Mouse (Mus musculus) ES-E14 (cell line): ENCODE data around the gene Gm3594. TPM values are rescaled to one million over a fixed set of nuclear protein-coding genes. Genes with fewer than 3 reads are reported as not detected.
"Not testable (repeated sequence)": the region's sequence is repeated elsewhere in the genome, so short reads cannot be mapped to it uniquely, and the experiment has no call there.

ENCODE experiments used
- DNase-seq: peaks from one replicate; pipeline ENCODE4 v3.0.0-alpha.2; 2013; ENCODE audit warnings: low read depth, low spot score
- H3K27ac ChIP-seq: 2 replicates; pipeline ENCODE4 v1.5.1; 2012; ENCODE audit warnings: low read depth, mild to moderate bottlenecking, low read length, moderate library complexity, mixed read lengths; ENCODE audit not compliant: poor library complexity, insufficient read depth, severe bottlenecking
- H3K36me3 ChIP-seq: 2 replicates; pipeline ENCODE4 v1.6.1; 2012; ENCODE audit warnings: mild to moderate bottlenecking, low read length, moderate library complexity, mixed read lengths; ENCODE audit not compliant: control insufficient read depth, poor library complexity, insufficient read depth, severe bottlenecking
- H3K4me1 ChIP-seq, 2 experiments: fragments of 150-350 bp in 1 of 2; sonication (generic) in 1 of 2; 2 replicates each; pipeline ENCODE4 v1.6.1; 2012; ENCODE audit warnings: low read length in 2 of 2, mild to moderate bottlenecking in 1 of 2, mixed read lengths in 1 of 2; ENCODE audit not compliant: control insufficient read depth in 2 of 2, insufficient read depth in 2 of 2, poor library complexity in 1 of 2
- H3K4me3 ChIP-seq, 2 experiments: fragments of 150-350 bp in 1 of 2; sonication (generic) in 1 of 2; 2 replicates each; pipeline ENCODE4 v1.5.1; 2012; ENCODE audit warnings: low read length in 2 of 2, low read depth in 1 of 2, mild to moderate bottlenecking in 1 of 2, mixed read lengths in 1 of 2; ENCODE audit not compliant: insufficient read depth in 1 of 2, poor library complexity in 1 of 2, severe bottlenecking in 1 of 2
- H3K9ac ChIP-seq: 2 replicates; pipeline ENCODE4 v1.6.1; 2012; ENCODE audit warnings: low read depth, mild to moderate bottlenecking, low read length, mixed read lengths; ENCODE audit not compliant: poor library complexity, insufficient read depth, severe bottlenecking
- H3K9me3 ChIP-seq: fragments of 150-350 bp; sonication (generic); 2 replicates; pipeline ENCODE4 v1.6.1; 2012; ENCODE audit warnings: low read depth, mild to moderate bottlenecking, low read length; ENCODE audit not compliant: control insufficient read depth, insufficient read depth
- in situ Hi-C, 2 experiments: fragments of 600-800 bp; cut with MboI; formaldehyde crosslinking; loops; one replicate each; pipeline ENCODE4 v1.15.1; 2025; ENCODE audit warnings: low sequenced_read_pairs in 2 of 2, inconsistent platforms in 1 of 2; ENCODE audit not compliant: unreplicated experiment in 2 of 2
- total RNA-seq: library from RNA; depleted of rRNA; stranded (reverse); fragments of 300-350 nt; gene quantifications from 2 replicates; pipeline ENCODE4 v1.2.3, GENCODE M21; 2012; rRNA removed

The Gm3594 gene
- total RNA-seq, 1 experiment: not detected

DNA sequence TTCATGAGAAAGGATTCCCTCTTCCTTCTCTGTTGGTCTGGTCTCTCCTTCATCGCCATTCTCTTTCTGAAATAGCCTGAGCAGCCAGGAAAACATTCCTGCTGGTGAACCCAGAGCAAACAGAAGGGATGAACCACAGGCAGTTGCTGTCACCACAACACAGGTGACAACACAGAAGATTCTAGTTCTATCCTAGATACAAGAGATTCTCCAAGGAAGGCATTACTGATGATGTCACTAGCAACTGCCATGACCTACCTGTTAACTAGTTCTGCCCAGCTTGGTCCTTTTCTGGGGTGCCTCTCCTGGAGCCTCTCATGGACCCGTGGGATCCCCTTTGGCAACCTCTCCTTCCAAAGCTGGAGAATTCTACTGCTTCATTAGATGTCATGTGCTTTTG, 32.0 kb downstream of the Gm3594 start, which contains the start of gene Gm3591:
Gene Gm3591 (minus strand): TSS at position 101 of the 400 bp plus-strand sequence.
- H3K4me1 ChIP-seq, H3K27ac ChIP-seq, in situ Hi-C loops, H3K9ac ChIP-seq, H3K36me3 ChIP-seq, DNase-seq, H3K4me3 ChIP-seq, H3K9me3 ChIP-seq: not testable (repeated sequence)

DNA sequence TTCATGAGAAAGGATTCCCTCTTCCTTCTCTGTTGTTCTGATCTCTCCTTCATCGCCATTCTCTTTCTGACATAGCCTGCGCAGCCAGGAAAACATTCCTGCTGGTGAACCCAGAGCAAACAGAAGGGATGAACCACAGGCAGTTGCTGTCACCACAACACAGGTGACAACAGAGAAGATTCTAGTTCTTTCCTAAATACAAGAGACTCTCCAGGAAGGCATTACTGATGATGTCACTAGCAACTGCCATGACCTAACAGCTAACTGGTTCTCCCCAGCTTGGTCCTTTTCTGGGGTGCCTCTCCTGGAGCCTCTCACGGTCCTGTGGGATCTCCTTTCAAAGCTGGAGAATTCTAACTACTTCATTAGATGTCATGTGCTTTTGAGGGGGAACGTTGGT, 54.2 kb downstream of the Gm3594 start, which contains the start of gene Gm16440:
Gene Gm16440 (minus strand): TSS at position 101 of the 400 bp plus-strand sequence.
- H3K27ac ChIP-seq, H3K9ac ChIP-seq, DNase-seq, H3K36me3 ChIP-seq, H3K4me1 ChIP-seq, H3K4me3 ChIP-seq, in situ Hi-C loops, H3K9me3 ChIP-seq: not testable (repeated sequence)

Other genes starting within 250 kb of the Gm3594 start
- gene Gm21560, start 225.3 kb downstream of the Gm3594 start, total RNA-seq: not detected in 2 replicates
- 5.8 and 7.3 TPM in 2 replicates for gene Gm3411, start 157.4 kb downstream of the Gm3594 start, total RNA-seq
- gene Gm21103, start 139.8 kb downstream of the Gm3594 start, total RNA-seq: 0.13 and 0.21 TPM in 2 replicates
- gene Gm3618, start 100.9 kb downstream of the Gm3594 start, total RNA-seq: not detected in 2 replicates
- not detected in 2 replicates for gene Gm16440, start 54.3 kb downstream of the Gm3594 start, total RNA-seq
- 11.5 and 17.2 TPM in 2 replicates for gene Gm3591, start 32.1 kb downstream of the Gm3594 start, total RNA-seq
- gene Gm8356, start 92.7 kb upstream of the Gm3594 start, total RNA-seq: not detected in 2 replicates
- 0.40 and 0.85 TPM in 2 replicates for gene Gm3629, start 146.0 kb upstream of the Gm3594 start, total RNA-seq
- gene Gm3460, start 177.8 kb upstream of the Gm3594 start, total RNA-seq: not detected in 2 replicates
- gene Gm10251, start 239.6 kb upstream of the Gm3594 start, total RNA-seq: not detected in 2 replicates